In genomic region chr1:106961023-106961422, GRCm38 (mm10) we compare ENCODE assay signal across 11 mouse cellular contexts. TPM values are rescaled to one million over a fixed set of nuclear protein-coding genes. Genes with fewer than 3 reads are reported as not detected.
A peak's percentile ranks its signal among the peaks of the same experiment; 100 is the strongest.
DNase-seq lines count a peak whose midpoint lies in the region; ATAC-seq lines count a peak whose summit lies in the region.
"Had no signal": no experiment of that assay in that cellular context is flagged by ENCODE, and none has a peak within 500 bp of the region (broad histone marks: within the 10 kb centered on the region; RNA-seq: fewer than 3 reads in every experiment).

No protein-coding gene starts in this region.

- H3K4me3 ChIP-seq in hindbrain, embryonic 16.5 days (ENCODE audit: low read length) = no peak overlapping the region

- H3K4me1 ChIP-seq in hindbrain, embryonic 16.5 days (ENCODE audit: control insufficient read depth, insufficient read depth, low read depth, low read length) = no peaks in the 10 kb centered on the region

- DNase-seq in heart, adult 18-20 months = peak; percentile 6 to 22
- no peak for DNase-seq in heart, postnatal 25 days (ENCODE audit: low spot score)
- DNase-seq in right cerebral cortex, postnatal 14 days = peak; percentile 18
- no peak for DNase-seq in right cerebral cortex, postnatal 36 days (ENCODE audit: low spot score in 2 of 2)
- DNase-seq in kidney, postnatal 14 days = peak; percentile 3
- DNase-seq in thymus, postnatal 36 days = peak; percentile 5 to 11

- no peaks in the 10 kb centered on the region for H3K27me3 ChIP-seq in hindbrain, embryonic 16.5 days (replicated peaks; ENCODE audit: control insufficient read depth, insufficient read depth, low read length)

- H3K9me3 ChIP-seq in hindbrain, embryonic 16.5 days (ENCODE audit: control insufficient read depth, low read length) = no peaks in the 10 kb centered on the region

- no peaks in the 10 kb centered on the region for H3K36me3 ChIP-seq in hindbrain, embryonic 16.5 days (ENCODE audit: control insufficient read depth, insufficient read depth, low read length)

- 43% methylated on average over 3 of the region's 3 CpGs for WGBS in hindbrain, embryonic 16.5 days

- ATAC-seq in hindbrain, embryonic 16.5 days = no peak
- ATAC-seq in erythroblast, adult 5-6 weeks (replicated peaks; ENCODE audit: low FRiP score, poor library complexity, severe bottlenecking) = no peak
- ATAC-seq: activated CD4-positive, CD25-positive, alpha-beta regulatory T cell, adult 4 months; forebrain, embryonic 14.5 days had no signal

- H3K9ac ChIP-seq in hindbrain, embryonic 16.5 days (ENCODE audit: low read depth, low read length) = no peak overlapping the region

- no peak overlapping the region for H3K27ac ChIP-seq in hindbrain, embryonic 16.5 days (ENCODE audit: low read depth, low read length)

- intact Hi-C loops in heart, postnatal 25 days (cut with DNase I) = no loop called here

- no peak overlapping the region for H3K4me2 ChIP-seq in hindbrain, embryonic 16.5 days (ENCODE audit: low read length)

RNA-seq across cellular contexts. Expression of gene Serpinb13, which starts 19.8 kb away (rescaled TPM):
- not detected for total RNA-seq in heart, adult 18-20 months (2021)
- not detected for total RNA-seq in heart, postnatal 25 days (2021)
- not detected in 2 replicates for polyA plus RNA-seq in hindbrain, embryonic 16.5 days (2015; fragmentation: Nextera tagmentation; extraction: Ambion mirVana)
- not detected in 2 replicates for total RNA-seq in erythroblast, adult 5-6 weeks (2015; ENCODE audit: low replicate concordance)
- not detected in 2 replicates for total RNA-seq in erythroblast, adult 5-6 weeks (2017; ENCODE audit: low replicate concordance)
- total RNA-seq: layer of hippocampus, postnatal 14 days had no signal
- polyA plus RNA-seq: activated CD4-positive, CD25-positive, alpha-beta regulatory T cell, adult 4 months; forebrain, embryonic 14.5 days had no signal

RNA-seq across cellular contexts. Expression of gene Serpinb12, which starts 26.8 kb away (rescaled TPM):
- total RNA-seq in heart, adult 18-20 months (2021) = not detected
- total RNA-seq in heart, postnatal 25 days (2021) = not detected
- 0.12 and 0.23 TPM in 2 replicates for polyA plus RNA-seq in hindbrain, embryonic 16.5 days (2015; fragmentation: Nextera tagmentation; extraction: Ambion mirVana)
- not detected in 2 replicates for total RNA-seq in erythroblast, adult 5-6 weeks (2015; ENCODE audit: low replicate concordance)
- total RNA-seq in erythroblast, adult 5-6 weeks (2017; ENCODE audit: low replicate concordance) = not detected in 2 replicates
- total RNA-seq: layer of hippocampus, postnatal 14 days had no signal
- polyA plus RNA-seq: activated CD4-positive, CD25-positive, alpha-beta regulatory T cell, adult 4 months; forebrain, embryonic 14.5 days had no signal

Comparison
In these comparisons a context has a peak if more than half of its experiments do, and no peak if none do; other contexts are left out.
1. DNase-seq: peak in heart, adult 18-20 months (2 of 2), right cerebral cortex, postnatal 14 days (single experiment), kidney, postnatal 14 days (single experiment) and thymus, postnatal 36 days (2 of 2); none in heart, postnatal 25 days (single experiment) and right cerebral cortex, postnatal 36 days (0 of 2).